Mouse (Mus musculus) E14TG2a.4 (cell line): Measurements from ENCODE around the gene Krtap6-1.
"Not testable (repeated sequence)": the region's sequence is repeated elsewhere in the genome, so short reads cannot be mapped to it uniquely, and the experiment has no call there.

Experiments used
- CTCF ChIP-seq: conservative IDR thresholded peaks from 2 replicates; pipeline ENCODE4 v1.5.1; 2014; ENCODE audit warnings: low read length
- NANOG ChIP-seq: IDR thresholded peaks from 2 replicates; pipeline ENCODE4 v1.6.1; 2014; ENCODE audit warnings: borderline replicate concordance, low read length, mixed read lengths
- POU5F1 ChIP-seq: IDR thresholded peaks from 2 replicates; pipeline ENCODE4 v1.6.1; 2014; ENCODE audit warnings: low read length, borderline replicate concordance

- TF ChIP-seq NANOG, CTCF, POU5F1: not testable (repeated sequence)
These were observed 16.5 kb upstream of the Krtap6-1 start, which contains the start of gene Gm10229 for GRCm38 (mm10) chr16:89014984-89015383.
